Mouse (Mus musculus) midbrain, postnatal 0 days (tissue): ENCODE measurements around the gene Helz2. TPM values are rescaled to one million over a fixed set of nuclear protein-coding genes. Genes with fewer than 3 reads are reported as not detected.

Experiments used
- ATAC-seq: fragments of 200-750 bp; cut with Nextera tagmentation; 2 replicates; pipeline ENCODE4 v1.8.0; 2017; ENCODE audit warnings: moderate number of reproducible peaks, mild to moderate bottlenecking, moderate TSS enrichment, moderate library complexity; ENCODE audit not compliant: low FRiP score
- DNase-seq: peaks from one replicate; pipeline ENCODE4 v3.0.0-alpha.2; 2015; ENCODE audit warnings: low spot score
- H3K27ac ChIP-seq: fragments of 300-500 bp; sonication (generic); 2 replicates; pipeline ENCODE4 v1.5.1; 2014; ENCODE audit warnings: low read depth, mild to moderate bottlenecking, low read length, mixed read lengths
- H3K27me3 ChIP-seq: fragments of 300-500 bp; sonication (generic); 2 replicates; pipeline ENCODE4 v1.6.1; 2014; ENCODE audit warnings: low read length, control low read depth, mixed read lengths; ENCODE audit not compliant: insufficient read depth
- H3K36me3 ChIP-seq: fragments of 300-500 bp; sonication (generic); 2 replicates; pipeline ENCODE4 v1.6.1; 2014; ENCODE audit warnings: low read length, control low read depth, mixed read lengths; ENCODE audit not compliant: insufficient read depth
- H3K4me1 ChIP-seq: fragments of 300-500 bp; sonication (generic); 2 replicates; pipeline ENCODE4 v1.6.1; 2014; ENCODE audit warnings: mild to moderate bottlenecking, control low read depth, antibody characterized with exemption, low read length, mixed read lengths; ENCODE audit not compliant: insufficient read depth
- H3K4me2 ChIP-seq: fragments of 300-500 bp; sonication (generic); 2 replicates; pipeline ENCODE4 v1.6.1; 2014; ENCODE audit warnings: low read depth, mild to moderate bottlenecking, low read length, mixed read lengths; ENCODE audit not compliant: poor library complexity, severe bottlenecking
- H3K4me3 ChIP-seq: fragments of 300-500 bp; sonication (generic); 2 replicates; pipeline ENCODE4 v1.5.1; 2014; ENCODE audit warnings: low read depth, mild to moderate bottlenecking, low read length, moderate library complexity
- H3K9ac ChIP-seq: fragments of 300-500 bp; sonication (generic); replicated peaks from 2 replicates; pipeline ENCODE4 v1.6.1; 2014; ENCODE audit warnings: mild to moderate bottlenecking, low read length, moderate library complexity, mixed read lengths; ENCODE audit not compliant: poor library complexity, severe bottlenecking
- H3K9me3 ChIP-seq: fragments of 300-500 bp; sonication (generic); 2 replicates; pipeline ENCODE4 v1.6.1; 2016; ENCODE audit warnings: low read length, control low read depth
- CTCF ChIP-seq: IDR thresholded peaks from 2 replicates; pipeline ENCODE4 v1.5.1; 2016; ENCODE audit warnings: antibody characterized with exemption, mild to moderate bottlenecking
- WGBS: fragments of 180-500 bp; shearing (Covaris S2); extraction: QIAGEN DNeasy Blood & Tissue Kit; methylation state at CpG from one replicate; pipeline ENCODE4 v1.1.7; 2014; 5-methylcytosine and 5-hydroxymethylcytosine counted together
- polyA plus RNA-seq: library from polyadenylated mRNA; unstranded; fragments of >200 nt; fragmentation: Nextera tagmentation; extraction: Ambion mirVana; gene quantifications from 2 replicates; pipeline ENCODE4 v1.2.1, GENCODE M21; 2015
- total RNA-seq: library from RNA; depleted of rRNA; stranded (reverse); fragments of >200 nt; gene quantifications from 2 replicates; pipeline ENCODE4 v1.2.3, GENCODE M21; 2014

Gene Helz2
- total and polyA plus RNA-seq, 2 experiments from 2014 or later: 0.16 to 3.7 TPM

- no peak overlapping the region for H3K4me2 ChIP-seq
- no peak for TF ChIP-seq CTCF
- H3K9me3 ChIP-seq: no peaks in the 10 kb centered on the region
- H3K4me1 ChIP-seq: no peaks in the 10 kb centered on the region
- 37% methylated on average over 11 of the region's 11 CpGs for WGBS
- H3K4me3 ChIP-seq: no peak overlapping the region
- H3K9ac ChIP-seq: no peak overlapping the region
- no peaks in the 10 kb centered on the region for H3K27me3 ChIP-seq
- no peak for DNase-seq
- H3K27ac ChIP-seq: no peak overlapping the region
- no peaks in the 10 kb centered on the region for H3K36me3 ChIP-seq
- ATAC-seq: no peak
These were observed 2.0 kb upstream of the Helz2 start for GRCm38 (mm10) chr2:181243706-181244394.

- Histone ChIP-seq H3K36me3 (no peaks in the 10 kb centered on the region), H3K27me3 (no peaks in the 10 kb centered on the region), H3K9ac (no peak overlapping the region), H3K4me1 (no peaks in the 10 kb centered on the region), H3K9me3 (no peaks in the 10 kb centered on the region), H3K4me2 (no peak overlapping the region), H3K27ac (no peak overlapping the region), H3K4me3 (no peak overlapping the region)
- ATAC-seq (no peak), DNase-seq (no peak)
- 63% methylated on average over 3 of the region's 3 CpGs for WGBS
- no peak for TF ChIP-seq CTCF
These were observed 463 bp upstream of the Helz2 start for GRCm38 (mm10) chr2:181242314-181242665.

GRCm38 (mm10) chr2:181240806-181241440, 904 bp downstream of the Helz2 start:
- 91% methylated on average over 13 of the region's 13 CpGs for WGBS
- Histone ChIP-seq H3K4me1 (no peaks in the 10 kb centered on the region), H3K9me3 (no peaks in the 10 kb centered on the region), H3K9ac (no peak overlapping the region), H3K36me3 (no peaks in the 10 kb centered on the region), H3K27me3 (no peaks in the 10 kb centered on the region), H3K4me2 (no peak overlapping the region), H3K4me3 (no peak overlapping the region), H3K27ac (no peak overlapping the region)
- DNase-seq (no peak), ATAC-seq (no peak)
- no peak for TF ChIP-seq CTCF

- H3K27me3 ChIP-seq: no peaks in the 10 kb centered on the region
- ATAC-seq (no peak), DNase-seq (no peak)
- H3K9me3 ChIP-seq: no peaks in the 10 kb centered on the region
- 94% methylated on average over 9 of the region's 9 CpGs for WGBS
- H3K27ac ChIP-seq: no peak overlapping the region
- TF ChIP-seq CTCF: no peak
- H3K4me3 ChIP-seq: no peak overlapping the region
- no peak overlapping the region for H3K4me2 ChIP-seq
- H3K36me3 ChIP-seq: no peaks in the 10 kb centered on the region
- no peaks in the 10 kb centered on the region for H3K4me1 ChIP-seq
- no peak overlapping the region for H3K9ac ChIP-seq
These were observed 2.6 kb downstream of the Helz2 start for GRCm38 (mm10) chr2:181239261-181239660.

- H3K27me3 ChIP-seq: no peaks in the 10 kb centered on the region
- ATAC-seq (no peak), DNase-seq (no peak)
- no peak overlapping the region for H3K9ac ChIP-seq
- H3K4me2 ChIP-seq: no peak overlapping the region
- H3K36me3 ChIP-seq: no peaks in the 10 kb centered on the region
- no peak overlapping the region for H3K4me3 ChIP-seq
- H3K27ac ChIP-seq: no peak overlapping the region
- no peaks in the 10 kb centered on the region for H3K9me3 ChIP-seq
- WGBS: 60% methylated on average over 2 of the region's 2 CpGs
- no peak for TF ChIP-seq CTCF
- H3K4me1 ChIP-seq: no peaks in the 10 kb centered on the region
These were observed 3.0 kb downstream of the Helz2 start for GRCm38 (mm10) chr2:181238861-181239260.

- H3K4me2 ChIP-seq: no peak overlapping the region
- no peak overlapping the region for H3K4me3 ChIP-seq
- H3K36me3 ChIP-seq: no peaks in the 10 kb centered on the region
- no peaks in the 10 kb centered on the region for H3K27me3 ChIP-seq
- 62% methylated on average over 10 of the region's 10 CpGs for WGBS
- ATAC-seq (no peak), DNase-seq (no peak)
- H3K4me1 ChIP-seq: no peaks in the 10 kb centered on the region
- H3K9ac ChIP-seq: no peak overlapping the region
- no peaks in the 10 kb centered on the region for H3K9me3 ChIP-seq
- TF ChIP-seq CTCF: no peak
- no peak overlapping the region for H3K27ac ChIP-seq
These were observed 3.7 kb downstream of the Helz2 start for GRCm38 (mm10) chr2:181238091-181238610.
